Mouse (Mus musculus) liver, embryonic 11.5 days (tissue): Measurements from ENCODE around the gene Kcnq1. TPM values are rescaled to one million over a fixed set of nuclear protein-coding genes. Genes with fewer than 3 reads are reported as not detected.

Experiments used
- ATAC-seq: fragments of 200-750 bp; cut with Nextera tagmentation; replicated peaks from 2 replicates; pipeline ENCODE4 v1.8.0; 2017; ENCODE audit warnings: moderate number of reproducible peaks, mild to moderate bottlenecking, moderate TSS enrichment, moderate library complexity; ENCODE audit not compliant: low FRiP score
- DNase-seq: peaks from one replicate; pipeline ENCODE4 v3.0.0-alpha.2; 2017; ENCODE audit warnings: low spot score
- H3K27ac ChIP-seq: fragments of 300-500 bp; sonication (generic); 2 replicates; pipeline ENCODE4 v1.5.1; 2014; ENCODE audit warnings: mild to moderate bottlenecking, low read depth, low read length, control low read depth
- H3K27me3 ChIP-seq: fragments of 300-500 bp; sonication (generic); replicated peaks from 2 replicates; pipeline ENCODE4 v1.6.1; 2014; ENCODE audit warnings: low read length, mixed read lengths; ENCODE audit not compliant: control insufficient read depth, insufficient read depth
- H3K36me3 ChIP-seq: fragments of 300-500 bp; sonication (generic); 2 replicates; pipeline ENCODE4 v1.6.1; 2014; ENCODE audit warnings: mild to moderate bottlenecking, low read length, moderate library complexity, mixed read lengths; ENCODE audit not compliant: control insufficient read depth, insufficient read depth
- H3K4me1 ChIP-seq: fragments of 300-500 bp; sonication (generic); replicated peaks from 2 replicates; pipeline ENCODE4 v1.6.1; 2014; ENCODE audit warnings: low read length, mixed read lengths; ENCODE audit not compliant: control insufficient read depth, insufficient read depth
- H3K4me2 ChIP-seq: fragments of 300-500 bp; sonication (generic); 2 replicates; pipeline ENCODE4 v1.6.1; 2014; ENCODE audit warnings: mild to moderate bottlenecking, control low read depth, moderate library complexity
- H3K4me3 ChIP-seq: fragments of 300-500 bp; sonication (generic); 2 replicates; pipeline ENCODE4 v1.5.1; 2014; ENCODE audit warnings: low read depth, low read length, control low read depth
- H3K9ac ChIP-seq: fragments of 300-500 bp; sonication (generic); 2 replicates; pipeline ENCODE4 v1.6.1; 2014; ENCODE audit warnings: low read depth, low read length, control low read depth
- H3K9me3 ChIP-seq: fragments of 300-500 bp; sonication (generic); 2 replicates; pipeline ENCODE4 v1.6.1; 2016; ENCODE audit warnings: low read length, inconsistent platforms, mixed read lengths; ENCODE audit not compliant: control insufficient read depth
- WGBS: fragments of 180-500 bp; shearing (Covaris S2); extraction: QIAGEN DNeasy Blood & Tissue Kit; methylation state at CpG from one replicate; pipeline ENCODE4 v1.1.7; 2014; 5-methylcytosine and 5-hydroxymethylcytosine counted together
- polyA plus RNA-seq: library from polyadenylated mRNA; unstranded; fragments of >200 nt; fragmentation: Nextera tagmentation; extraction: Ambion mirVana; gene quantifications from 2 replicates; pipeline ENCODE4 v1.2.1, GENCODE M21; 2014

Gene Kcnq1
- polyA plus RNA-seq, 1 experiment from 2014 or later: 0.59 TPM

- Histone ChIP-seq H3K9ac (no peak overlapping the region), H3K4me3 (no peak overlapping the region), H3K9me3 (no peaks in the 10 kb centered on the region), H3K4me2 (no peak overlapping the region), H3K27me3 (no peaks in the 10 kb centered on the region), H3K27ac (no peak overlapping the region), H3K36me3 (no peaks in the 10 kb centered on the region), H3K4me1 (peaks cover 3% of the 10 kb centered on the region; the same call in 1 of the 2 replicates)
- DNase-seq (no peak), ATAC-seq (no peak)
- 67% methylated on average over 4 of the region's 4 CpGs for WGBS
These were observed 313.5 kb downstream of the Kcnq1 start for GRCm38 (mm10) chr7:143419585-143420160.

- H3K4me1 ChIP-seq: no peaks in the 10 kb centered on the region; the same call in 1 of the 2 replicates
- H3K9ac ChIP-seq: no peak overlapping the region
- no peak overlapping the region for H3K4me2 ChIP-seq
- no peaks in the 10 kb centered on the region for H3K9me3 ChIP-seq
- DNase-seq: no peak
- WGBS: 77% methylated on average over 23 of the region's 23 CpGs
- H3K4me3 ChIP-seq: no peak overlapping the region
- H3K27ac ChIP-seq: no peak overlapping the region
- H3K27me3 ChIP-seq: peaks cover under 1% of the 10 kb centered on the region; the same call in 1 of the 2 replicates
- H3K36me3 ChIP-seq: no peaks in the 10 kb centered on the region
- no peak for ATAC-seq
These were observed 322.1 kb downstream of the Kcnq1 start for GRCm38 (mm10) chr7:143428142-143428813.

- Histone ChIP-seq H3K4me3 (no peak overlapping the region), H3K27me3 (peaks cover 4% of the 10 kb centered on the region; the same call in 1 of the 2 replicates), H3K27ac (no peak overlapping the region), H3K36me3 (no peaks in the 10 kb centered on the region), H3K9ac (no peak overlapping the region), H3K9me3 (no peaks in the 10 kb centered on the region), H3K4me2 (no peak overlapping the region), H3K4me1 (no peaks in the 10 kb centered on the region; the same call in 1 of the 2 replicates)
- DNase-seq: no peak
- 71% methylated on average over 2 of the region's 2 CpGs for WGBS
- no peak for ATAC-seq
These were observed 322.8 kb downstream of the Kcnq1 start for GRCm38 (mm10) chr7:143428814-143429499.

GRCm38 (mm10) chr7:143432631-143433030 is 326.5 kb downstream of the Kcnq1 start:
- 65% methylated on average over 1 of the region's 1 CpGs for WGBS
- ATAC-seq: no peak
- H3K4me1 ChIP-seq: peaks cover 1% of the 10 kb centered on the region; the same call in 1 of the 2 replicates

GRCm38 (mm10) chr7:143433331-143433730 is 327.2 kb downstream of the Kcnq1 start:
- Histone ChIP-seq H3K27ac (no peak overlapping the region), H3K9me3 (no peaks in the 10 kb centered on the region), H3K36me3 (no peaks in the 10 kb centered on the region), H3K27me3 (peaks cover 28% of the 10 kb centered on the region), H3K9ac (no peak overlapping the region), H3K4me2 (no peak overlapping the region), H3K4me3 (no peak overlapping the region), H3K4me1 (peaks cover 2% of the 10 kb centered on the region; the same call in 1 of the 2 replicates)
- 80% methylated on average over 7 of the region's 7 CpGs for WGBS
- DNase-seq (no peak), ATAC-seq (no peak)

More at GRCm38 (mm10) chr7:143432631-143433030, 326.5 kb downstream of the Kcnq1 start:
- Histone ChIP-seq H3K9me3 (no peaks in the 10 kb centered on the region), H3K4me3 (no peak overlapping the region), H3K36me3 (no peaks in the 10 kb centered on the region), H3K27me3 (peaks cover 21% of the 10 kb centered on the region), H3K4me2 (no peak overlapping the region), H3K9ac (no peak overlapping the region), H3K27ac (no peak overlapping the region)
- no peak for DNase-seq

- no peaks in the 10 kb centered on the region for H3K9me3 ChIP-seq
- ATAC-seq (no peak), DNase-seq (peak; percentile 51)
- no peaks in the 10 kb centered on the region for H3K36me3 ChIP-seq
- peak overlapping the region; percentile 66 for H3K9ac ChIP-seq
- H3K4me3 ChIP-seq: peak overlapping the region; percentile 42
- peaks cover 2% of the 10 kb centered on the region for H3K4me1 ChIP-seq
- WGBS: 15% methylated on average over 18 of the region's 18 CpGs
- no peak overlapping the region for H3K27ac ChIP-seq
- H3K27me3 ChIP-seq: peaks cover 49% of the 10 kb centered on the region
- H3K4me2 ChIP-seq: peak overlapping the region; percentile 55
These were observed 331.2 kb downstream of the Kcnq1 start for GRCm38 (mm10) chr7:143437231-143437893.

- ATAC-seq: no peak
- Histone ChIP-seq H3K9ac (peak overlapping the region; percentile 66), H3K27ac (no peak overlapping the region), H3K4me1 (peaks cover 2% of the 10 kb centered on the region), H3K4me3 (peak overlapping the region; percentile 42), H3K27me3 (peaks cover 56% of the 10 kb centered on the region), H3K4me2 (peak overlapping the region; percentile 55), H3K9me3 (no peaks in the 10 kb centered on the region), H3K36me3 (no peaks in the 10 kb centered on the region)
- no peak for DNase-seq
- 4% methylated on average over 53 of the region's 63 CpGs for WGBS
These were observed 331.9 kb downstream of the Kcnq1 start for GRCm38 (mm10) chr7:143437894-143438581.

GRCm38 (mm10) chr7:143438965-143439364 is 332.8 kb downstream of the Kcnq1 start:
- Histone ChIP-seq H3K27ac (no peak overlapping the region), H3K27me3 (peaks cover 62% of the 10 kb centered on the region), H3K9me3 (no peaks in the 10 kb centered on the region), H3K4me3 (no peak overlapping the region), H3K4me1 (peaks cover 2% of the 10 kb centered on the region), H3K36me3 (no peaks in the 10 kb centered on the region), H3K9ac (no peak overlapping the region), H3K4me2 (no peak overlapping the region)
- DNase-seq: no peak
- 82% methylated on average over 1 of the region's 1 CpGs for WGBS
- no peak for ATAC-seq
